ENCODE assay signal across 13 mouse cellular contexts in the genomic region with DNA sequence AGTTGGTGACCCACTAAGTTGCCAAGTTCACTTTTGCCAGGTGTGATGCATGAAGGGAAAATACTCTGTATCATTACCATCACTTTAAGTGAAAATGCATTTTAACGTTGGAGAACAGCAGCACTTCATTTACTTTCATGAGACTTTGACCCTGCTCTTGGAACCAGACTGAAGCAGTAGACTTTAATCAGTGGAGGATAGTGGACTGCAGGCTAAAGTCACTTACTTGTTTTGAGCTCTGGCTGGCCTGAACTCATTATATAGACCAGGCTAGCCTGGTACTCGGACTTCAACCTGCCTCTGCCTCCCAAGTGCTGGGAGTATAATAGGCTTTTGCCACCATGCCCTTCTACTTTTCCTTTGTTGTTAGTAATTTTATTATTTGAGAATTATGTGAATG.
"Had no signal": no experiment of that assay in that cellular context is flagged by ENCODE, and none has a peak within 500 bp of the region (broad histone marks: within the 10 kb centered on the region; RNA-seq: fewer than 3 reads in every experiment).

No protein-coding gene starts in this region.

- H3K27ac ChIP-seq: hindbrain, postnatal 0 days; kidney, postnatal 0 days; left cerebral cortex, adult 2 months; liver, embryonic 13.5 days had no signal

- H3K4me3 ChIP-seq: left cerebral cortex, adult 2 months; liver, embryonic 13.5 days had no signal

- DNase-seq: layer of hippocampus, postnatal 36 days; liver, embryonic 13.5 days; lung, embryonic 14.5 days; lung, postnatal 36 days; midbrain, embryonic 14.5 days; thymus, adult 18-20 months; thymus, postnatal 36 days had no signal

- H3K9ac ChIP-seq: liver, embryonic 13.5 days; lung, embryonic 14.5 days had no signal

- H3K9me3 ChIP-seq: liver, embryonic 13.5 days had no signal

- H3K27me3 ChIP-seq: liver, embryonic 13.5 days had no signal

- ATAC-seq: hindbrain, postnatal 0 days; inflammation-experienced regulatory T-cells, adult 6 months; lung, postnatal 0 days had no signal

- H3K4me2 ChIP-seq: liver, embryonic 13.5 days; lung, embryonic 14.5 days; midbrain, embryonic 11.5 days had no signal

- H3K4me1 ChIP-seq: liver, embryonic 13.5 days had no signal
